23 mouse cellular contexts compared by ENCODE assay signal in genomic region chr9:120763802-120764201, GRCm38 (mm10).
DNase-seq lines count a peak whose midpoint lies in the region; ATAC-seq and TF ChIP-seq lines count a peak whose summit lies in the region.
"Had no signal": no experiment of that assay in that cellular context is flagged by ENCODE, and none has a peak within 500 bp of the region (broad histone marks: within the 10 kb centered on the region; RNA-seq: fewer than 3 reads in every experiment).

No protein-coding gene starts in this region.

- H3K27ac ChIP-seq in intestine, embryonic 16.5 days (ENCODE audit: low read length): no peak overlapping the region
- H3K27ac ChIP-seq in intestine, postnatal 0 days (ENCODE audit: low read depth, low read length): no peak overlapping the region
- H3K27ac ChIP-seq in lung, embryonic 15.5 days: peak overlapping the region; percentile 49; the same call in 1 of the 2 replicates
- peak overlapping the region; percentile 73; the same call in 1 of the 2 replicates for H3K27ac ChIP-seq in stomach, embryonic 16.5 days (ENCODE audit: low read length)
- H3K27ac ChIP-seq: embryonic facial prominence, embryonic 13.5 days; gastrocnemius, adult 2 months; heart, embryonic 15.5 days; hindbrain, embryonic 13.5 days had no signal

- H3ac ChIP-seq in myocyte (ENCODE audit: control insufficient read depth, insufficient read length): no peak overlapping the region

- 69% methylated on average over 2 of the region's 2 CpGs for WGBS in intestine, embryonic 16.5 days
- WGBS in intestine, postnatal 0 days: 49% methylated on average over 2 of the region's 2 CpGs
- WGBS in lung, embryonic 15.5 days: 64% methylated on average over 2 of the region's 2 CpGs
- WGBS in stomach, embryonic 16.5 days: 57% methylated on average over 2 of the region's 2 CpGs

- DNase-seq in lung, postnatal 36 days: no peak
- DNase-seq in kidney, postnatal 4 days: no peak
- DNase-seq: adrenal gland, postnatal 14 days; cerebellum, adult 18-20 months; cerebellum, adult 9-11 months; cerebellum, postnatal 36 days; gastrocnemius, adult 2 months; gastrocnemius, postnatal 25 days; heart, adult 18-20 months; heart, postnatal 14 days had no signal

- no peaks in the 10 kb centered on the region for H3K9me3 ChIP-seq in intestine, embryonic 16.5 days (ENCODE audit: control insufficient read depth, low read length)
- H3K9me3 ChIP-seq in intestine, postnatal 0 days (ENCODE audit: control insufficient read depth): no peaks in the 10 kb centered on the region
- no peaks in the 10 kb centered on the region for H3K9me3 ChIP-seq in lung, embryonic 15.5 days
- H3K9me3 ChIP-seq in stomach, embryonic 16.5 days (replicated peaks; ENCODE audit: control insufficient read depth, low read length): no peaks in the 10 kb centered on the region
- H3K9me3 ChIP-seq: embryonic facial prominence, embryonic 13.5 days; heart, embryonic 15.5 days; hindbrain, embryonic 13.5 days had no signal

- H3K36me3 ChIP-seq in intestine, embryonic 16.5 days (ENCODE audit: control insufficient read depth, insufficient read depth, low read length): no peaks in the 10 kb centered on the region
- H3K36me3 ChIP-seq in intestine, postnatal 0 days (ENCODE audit: control insufficient read depth, insufficient read depth): no peaks in the 10 kb centered on the region
- no peaks in the 10 kb centered on the region for H3K36me3 ChIP-seq in lung, embryonic 15.5 days
- H3K36me3 ChIP-seq in myocyte (ENCODE audit: control insufficient read depth, insufficient read depth): no peaks in the 10 kb centered on the region
- H3K36me3 ChIP-seq in stomach, embryonic 16.5 days (ENCODE audit: control insufficient read depth, insufficient read depth, low read length): no peaks in the 10 kb centered on the region
- H3K36me3 ChIP-seq: embryonic facial prominence, embryonic 13.5 days; heart, embryonic 15.5 days; hindbrain, embryonic 13.5 days had no signal

- no peak overlapping the region for H3K4me3 ChIP-seq in intestine, embryonic 16.5 days (ENCODE audit: low read length)
- no peak overlapping the region for H3K4me3 ChIP-seq in intestine, postnatal 0 days (ENCODE audit: low read depth, low read length)
- H3K4me3 ChIP-seq in lung, embryonic 15.5 days: no peak overlapping the region
- H3K4me3 ChIP-seq in myocyte: no peak overlapping the region
- H3K4me3 ChIP-seq in stomach, embryonic 16.5 days (replicated peaks; ENCODE audit: low read length): no peak overlapping the region
- H3K4me3 ChIP-seq: embryonic facial prominence, embryonic 13.5 days; gastrocnemius, adult 2 months; heart, embryonic 15.5 days; hindbrain, embryonic 13.5 days had no signal

- H3K79me2 ChIP-seq in myocyte (ENCODE audit: control insufficient read depth, insufficient read depth): no peaks in the 10 kb centered on the region

- TF ChIP-seq POLR2A in myocyte (IDR thresholded peaks at IDR 0.05; ENCODE audit: insufficient read length, low read depth): no peak

- TF ChIP-seq CTCF in intestine, postnatal 0 days (IDR thresholded peaks at IDR 0.05; ENCODE audit: low read depth): no peak

- H3K27me3 ChIP-seq in intestine, embryonic 16.5 days (replicated peaks; ENCODE audit: control insufficient read depth, insufficient read depth, low read length): no peaks in the 10 kb centered on the region
- H3K27me3 ChIP-seq in intestine, postnatal 0 days (replicated peaks; ENCODE audit: control insufficient read depth, insufficient read depth, low read length): no peaks in the 10 kb centered on the region
- no peaks in the 10 kb centered on the region for H3K27me3 ChIP-seq in lung, embryonic 15.5 days
- no peaks in the 10 kb centered on the region for H3K27me3 ChIP-seq in myocyte (ENCODE audit: control insufficient read depth, insufficient read depth, insufficient read length)
- H3K27me3 ChIP-seq in stomach, embryonic 16.5 days (ENCODE audit: control insufficient read depth, insufficient read depth, low read length): no peaks in the 10 kb centered on the region
- H3K27me3 ChIP-seq: CH12.LX; embryonic facial prominence, embryonic 13.5 days; heart, embryonic 15.5 days; hindbrain, embryonic 13.5 days; Patski had no signal

- H3K4me2 ChIP-seq in intestine, embryonic 16.5 days (ENCODE audit: low read depth, low read length): no peak overlapping the region
- no peak overlapping the region for H3K4me2 ChIP-seq in intestine, postnatal 0 days (replicated peaks; ENCODE audit: low read depth)
- no peak overlapping the region for H3K4me2 ChIP-seq in lung, embryonic 15.5 days
- no peak overlapping the region for H3K4me2 ChIP-seq in myocyte (ENCODE audit: low read depth)
- no peak overlapping the region for H3K4me2 ChIP-seq in stomach, embryonic 16.5 days (ENCODE audit: low read depth, low read length)
- H3K4me2 ChIP-seq: embryonic facial prominence, embryonic 13.5 days; heart, embryonic 11.5 days; heart, embryonic 15.5 days; hindbrain, embryonic 13.5 days had no signal

- ATAC-seq in intestine, embryonic 16.5 days: 0 out of 2 replicates have a peak, but pooled peaks have one; percentile 4
- ATAC-seq in intestine, postnatal 0 days: no peak
- no peak for ATAC-seq in lung, embryonic 15.5 days (ENCODE audit: borderline replicate concordance, extremely low read depth, low FRiP score, low TSS enrichment)
- no peak for ATAC-seq in stomach, embryonic 16.5 days (ENCODE audit: insufficient read depth, low FRiP score)
- ATAC-seq: activated CD4-positive, CD25-positive, alpha-beta regulatory T cell, adult 4 months; forebrain, embryonic 14.5 days; Patski had no signal

- H3K4me1 ChIP-seq in intestine, embryonic 16.5 days (ENCODE audit: control insufficient read depth, insufficient read depth, low read length): peaks cover 16% of the 10 kb centered on the region
- H3K4me1 ChIP-seq in intestine, postnatal 0 days (replicated peaks; ENCODE audit: control insufficient read depth, insufficient read depth, low read length): 0 out of 2 replicates have a peak, but pooled peaks cover 10% of the 10 kb centered on the region
- H3K4me1 ChIP-seq in lung, embryonic 15.5 days: peaks cover 28% of the 10 kb centered on the region
- H3K4me1 ChIP-seq in stomach, embryonic 16.5 days (ENCODE audit: control insufficient read depth, insufficient read depth, low read length): peaks cover 19% of the 10 kb centered on the region
- H3K4me1 ChIP-seq: heart, embryonic 15.5 days had no signal

- no peak overlapping the region for H3K9ac ChIP-seq in intestine, embryonic 16.5 days (ENCODE audit: low read depth, low read length)
- H3K9ac ChIP-seq in intestine, postnatal 0 days (ENCODE audit: low read depth, low read length): no peak overlapping the region
- H3K9ac ChIP-seq in lung, embryonic 15.5 days: no peak overlapping the region
- H3K9ac ChIP-seq in stomach, embryonic 16.5 days (ENCODE audit: low read length): no peak overlapping the region
- H3K9ac ChIP-seq: embryonic facial prominence, embryonic 13.5 days; heart, embryonic 15.5 days; hindbrain, embryonic 13.5 days had no signal

TF ChIP-seq in myocyte, 11 proteins besides CTCF, POLR2A, EP300 and RAD21:
- TF ChIP-seq USF1 (IDR thresholded peaks at IDR 0.05; ENCODE audit: low read depth): no peak
- no peak for TF ChIP-seq MAX (IDR thresholded peaks at IDR 0.05; ENCODE audit: low read depth)
- TF ChIP-seq MYOD1 (IDR thresholded peaks at IDR 0.05; ENCODE audit: control insufficient read depth in 1 of 3, insufficient read length in 2 of 3, low read depth in 2 of 3): peak in 2 of 3 experiments; percentile 24 to 71
- no peak for TF ChIP-seq REST (IDR thresholded peaks at IDR 0.05; ENCODE audit: insufficient read depth, insufficient read length)
- TF ChIP-seq E2F4 (IDR thresholded peaks at IDR 0.05; ENCODE audit: insufficient read depth): no peak
- TF ChIP-seq TCF12 (IDR thresholded peaks at IDR 0.05; ENCODE audit: insufficient read depth, poor library complexity, severe bottlenecking): no peak
- no peak for TF ChIP-seq POLR2AphosphoS2 (IDR thresholded peaks at IDR 0.05; ENCODE audit: insufficient read length, low read depth)
- no peak for TF ChIP-seq SRF (IDR thresholded peaks at IDR 0.05; ENCODE audit: control insufficient read depth, insufficient read length, low read depth)
- no peak for TF ChIP-seq TCF3 (IDR thresholded peaks at IDR 0.05; ENCODE audit: insufficient read length, low read depth)
- TF ChIP-seq CEBPB (IDR thresholded peaks at IDR 0.05; ENCODE audit: insufficient read depth, poor library complexity, severe bottlenecking): no peak
- TF ChIP-seq MYOG (IDR thresholded peaks at IDR 0.05; ENCODE audit: control insufficient read depth in 1 of 3, insufficient read depth in 1 of 3, insufficient read length in 2 of 3, low read depth in 2 of 3): peak in 2 of 3 experiments; percentile 4 to 72

Comparison
In these comparisons a context has a peak if more than half of its experiments do, and no peak if none do; other contexts are left out.
1. H3K27ac ChIP-seq: peak in lung, embryonic 15.5 days (single experiment) and stomach, embryonic 16.5 days (single experiment); none in intestine, embryonic 16.5 days (single experiment) and intestine, postnatal 0 days (single experiment).